15 mouse cellular contexts compared by ENCODE assay signal in genomic region chr8:70657214-70657613, GRCm38 (mm10). TPM values are rescaled to one million over a fixed set of nuclear protein-coding genes. Genes with fewer than 3 reads are reported as not detected.
DNase-seq lines count a peak whose midpoint lies in the region; ATAC-seq and TF ChIP-seq lines count a peak whose summit lies in the region.
"Had no signal": no experiment of that assay in that cellular context is flagged by ENCODE, and none has a peak within 500 bp of the region (broad histone marks: within the 10 kb centered on the region; RNA-seq: fewer than 3 reads in every experiment).

No protein-coding gene starts in this region.

- no peaks in the 10 kb centered on the region; the same call in 1 of the 2 replicates for H3K36me3 ChIP-seq in forebrain, embryonic 11.5 days (ENCODE audit: control insufficient read depth, insufficient read depth, low read length)
- peaks cover 2% of the 10 kb centered on the region; the same call in 1 of the 2 replicates for H3K36me3 ChIP-seq in hindbrain, embryonic 14.5 days (replicated peaks; ENCODE audit: control insufficient read depth, insufficient read depth)
- H3K36me3 ChIP-seq in midbrain, embryonic 16.5 days (ENCODE audit: control insufficient read depth, insufficient read depth, low read length): 0 out of 2 replicates have a peak, but pooled peaks cover 3% of the 10 kb centered on the region

- no peaks in the 10 kb centered on the region for H3K27me3 ChIP-seq in forebrain, embryonic 11.5 days (ENCODE audit: control insufficient read depth, insufficient read depth, low read length)
- H3K27me3 ChIP-seq in hindbrain, embryonic 14.5 days (ENCODE audit: control insufficient read depth, insufficient read depth, low read length): no peaks in the 10 kb centered on the region
- no peaks in the 10 kb centered on the region for H3K27me3 ChIP-seq in midbrain, embryonic 16.5 days (ENCODE audit: control insufficient read depth, insufficient read depth, low read depth, low read length)
- H3K27me3 ChIP-seq: heart, embryonic 13.5 days; kidney, embryonic 15.5 days; stomach, embryonic 15.5 days had no signal

- no peak overlapping the region; the same call in 1 of the 2 replicates for H3K4me2 ChIP-seq in forebrain, embryonic 11.5 days (ENCODE audit: low read depth, low read length, severe bottlenecking)
- peak overlapping the region; percentile 95 for H3K4me2 ChIP-seq in hindbrain, embryonic 14.5 days (replicated peaks)
- H3K4me2 ChIP-seq in midbrain, embryonic 16.5 days (ENCODE audit: low read length): no peak overlapping the region; the same call in 1 of the 2 replicates

- no peaks in the 10 kb centered on the region for H3K9me3 ChIP-seq in forebrain, embryonic 11.5 days (ENCODE audit: control insufficient read depth, low read length)
- no peaks in the 10 kb centered on the region for H3K9me3 ChIP-seq in hindbrain, embryonic 14.5 days (ENCODE audit: control insufficient read depth, low read length)
- no peaks in the 10 kb centered on the region for H3K9me3 ChIP-seq in midbrain, embryonic 16.5 days (replicated peaks; ENCODE audit: control insufficient read depth, low read length, poor library complexity, severe bottlenecking)
- H3K9me3 ChIP-seq: heart, embryonic 13.5 days; kidney, embryonic 15.5 days; stomach, embryonic 15.5 days had no signal

- TF ChIP-seq CTCF in layer of hippocampus, adult 2 months (conservative IDR thresholded peaks at IDR 0.05): no peak

- WGBS in forebrain, embryonic 11.5 days: 97% methylated on average over 3 of the region's 3 CpGs
- 86% methylated on average over 3 of the region's 3 CpGs for WGBS in hindbrain, embryonic 14.5 days
- WGBS in midbrain, embryonic 16.5 days: 97% methylated on average over 3 of the region's 3 CpGs

- H3K9ac ChIP-seq in forebrain, embryonic 11.5 days (ENCODE audit: low read length): no peak overlapping the region
- H3K9ac ChIP-seq in hindbrain, embryonic 14.5 days: 0 out of 2 replicates have a peak overlapping the region, but pooled peaks have one; percentile 84
- no peak overlapping the region for H3K9ac ChIP-seq in midbrain, embryonic 16.5 days (ENCODE audit: low read depth, low read length)

- H3K27ac ChIP-seq in layer of hippocampus, adult 2 months: peak overlapping the region; percentile 48; the same call in 1 of the 2 replicates
- H3K27ac ChIP-seq in forebrain, embryonic 11.5 days (ENCODE audit: low read depth, low read length): peak overlapping the region; percentile 97
- peak overlapping the region; percentile 83 for H3K27ac ChIP-seq in hindbrain, embryonic 14.5 days
- H3K27ac ChIP-seq in midbrain, embryonic 16.5 days (ENCODE audit: low read length): 0 out of 2 replicates have a peak overlapping the region, but pooled peaks have one; percentile 5
- H3K27ac ChIP-seq: heart, embryonic 13.5 days; kidney, embryonic 15.5 days had no signal

- H3K4me3 ChIP-seq in layer of hippocampus, adult 2 months: no peak overlapping the region
- H3K4me3 ChIP-seq in forebrain, embryonic 11.5 days (ENCODE audit: low read depth, low read length): no peak overlapping the region
- no peak overlapping the region for H3K4me3 ChIP-seq in hindbrain, embryonic 14.5 days (replicated peaks; ENCODE audit: low read length)
- no peak overlapping the region for H3K4me3 ChIP-seq in midbrain, embryonic 16.5 days (ENCODE audit: low read depth, low read length)

- H3K4me1 ChIP-seq in forebrain, embryonic 11.5 days (replicated peaks; ENCODE audit: control insufficient read depth, insufficient read depth, low read length): peaks cover 24% of the 10 kb centered on the region
- peaks cover 16% of the 10 kb centered on the region for H3K4me1 ChIP-seq in hindbrain, embryonic 14.5 days (replicated peaks; ENCODE audit: control insufficient read depth, insufficient read depth, low read length)
- H3K4me1 ChIP-seq in midbrain, embryonic 16.5 days (ENCODE audit: control insufficient read depth, insufficient read depth, low read length): peaks cover 17% of the 10 kb centered on the region

- ATAC-seq in forebrain, embryonic 11.5 days (replicated peaks; ENCODE audit: low FRiP score): no peak
- ATAC-seq in hindbrain, embryonic 14.5 days (ENCODE audit: low FRiP score): no peak
- no peak for ATAC-seq in midbrain, embryonic 16.5 days

- no peak for DNase-seq in layer of hippocampus, adult 2 months (ENCODE audit: low spot score in 2 of 2)
- no peak for DNase-seq in layer of hippocampus, postnatal 36 days
- no peak for DNase-seq in forebrain, embryonic 11.5 days (ENCODE audit: low spot score)
- no peak for DNase-seq in hindbrain, embryonic 14.5 days (ENCODE audit: low spot score)
- no peak for DNase-seq in gastrocnemius, postnatal 4 days (ENCODE audit: low spot score in 2 of 2)
- DNase-seq in embryo, embryonic 10 days (ENCODE audit: low spot score): no peak
- DNase-seq in urinary bladder, postnatal 10 days (ENCODE audit: low spot score): no peak
- DNase-seq: cerebellum, adult 9-11 months; gastrocnemius, postnatal 10 days had no signal

RNA-seq across cellular contexts. Expression of gene Pgpep1, which starts 3.0 kb away (rescaled TPM):
- total RNA-seq in layer of hippocampus, adult 2 months (2021): 10 to 100 TPM; 25.4 to 29.1 TPM
- total RNA-seq in layer of hippocampus, postnatal 36 days (2021): 10 to 100 TPM; 23.1 TPM
- 70.9 and 73.8 TPM in 2 replicates for polyA plus RNA-seq in forebrain, embryonic 11.5 days (2014; fragmentation: Nextera tagmentation; extraction: Ambion mirVana)
- 74.0 and 89.3 TPM in 2 replicates for polyA plus RNA-seq in hindbrain, embryonic 14.5 days (2014; fragmentation: Nextera tagmentation; extraction: Ambion mirVana)
- 67.2 and 69.7 TPM in 2 replicates for polyA plus RNA-seq in midbrain, embryonic 16.5 days (2015; fragmentation: Nextera tagmentation; extraction: Ambion mirVana)
- total RNA-seq in gastrocnemius, postnatal 4 days (2021): 10 to 100 TPM; 41.4 to 47.0 TPM

RNA-seq across cellular contexts. Expression of gene Lsm4, which starts 15.8 kb away (rescaled TPM):
- 10 to 100 TPM; 58.2 to 61.8 TPM for total RNA-seq in layer of hippocampus, adult 2 months (2021)
- total RNA-seq in layer of hippocampus, postnatal 36 days (2021): 10 to 100 TPM; 60.3 to 68.5 TPM
- 318 and 346 TPM in 2 replicates for polyA plus RNA-seq in forebrain, embryonic 11.5 days (2014; fragmentation: Nextera tagmentation; extraction: Ambion mirVana)
- 180 and 197 TPM in 2 replicates for polyA plus RNA-seq in hindbrain, embryonic 14.5 days (2014; fragmentation: Nextera tagmentation; extraction: Ambion mirVana)
- 137 and 143 TPM in 2 replicates for polyA plus RNA-seq in midbrain, embryonic 16.5 days (2015; fragmentation: Nextera tagmentation; extraction: Ambion mirVana)
- total RNA-seq in gastrocnemius, postnatal 4 days (2021): 10 to 100 TPM; 70.1 to 84.7 TPM

RNA-seq across cellular contexts. Expression of gene Gdf15, which starts 25.0 kb away (rescaled TPM):
- under 1 TPM in 1 of 2 experiments, not detected in 1; 0.25 TPM for total RNA-seq in layer of hippocampus, adult 2 months (2021)
- total RNA-seq in layer of hippocampus, postnatal 36 days (2021): not detected
- polyA plus RNA-seq in forebrain, embryonic 11.5 days (2014; fragmentation: Nextera tagmentation; extraction: Ambion mirVana): not detected in 2 replicates
- polyA plus RNA-seq in hindbrain, embryonic 14.5 days (2014; fragmentation: Nextera tagmentation; extraction: Ambion mirVana): 0.14 and 0.28 TPM in 2 replicates
- polyA plus RNA-seq in midbrain, embryonic 16.5 days (2015; fragmentation: Nextera tagmentation; extraction: Ambion mirVana): 0.35 and 0.39 TPM in 2 replicates
- under 1 TPM; 0.32 to 0.39 TPM for total RNA-seq in gastrocnemius, postnatal 4 days (2021)
- total RNA-seq: gastrocnemius, postnatal 10 days; left cerebral cortex, adult 8-10 months; megakaryocyte progenitor cell, adult 5-6 weeks had no signal

RNA-seq across cellular contexts. Expression of gene Lrrc25, which starts 41.3 kb away (rescaled TPM):
- under 1 TPM; 0.54 to 0.97 TPM for total RNA-seq in layer of hippocampus, adult 2 months (2021)
- total RNA-seq in layer of hippocampus, postnatal 36 days (2021): 1 to 10 TPM in 1 of 2 experiments, under 1 TPM in 1; 0.33 to 1.0 TPM
- polyA plus RNA-seq in forebrain, embryonic 11.5 days (2014; fragmentation: Nextera tagmentation; extraction: Ambion mirVana): 1.2 and 1.4 TPM in 2 replicates
- polyA plus RNA-seq in hindbrain, embryonic 14.5 days (2014; fragmentation: Nextera tagmentation; extraction: Ambion mirVana): 0.98 and 1.6 TPM in 2 replicates
- 0.64 and 0.97 TPM in 2 replicates for polyA plus RNA-seq in midbrain, embryonic 16.5 days (2015; fragmentation: Nextera tagmentation; extraction: Ambion mirVana)
- 1 to 10 TPM; 2.5 to 3.2 TPM for total RNA-seq in gastrocnemius, postnatal 4 days (2021)

RNA-seq across cellular contexts. Expression of gene Jund, which starts 41.5 kb away (rescaled TPM):
- 100 to 1,000 TPM; 165 to 181 TPM for total RNA-seq in layer of hippocampus, adult 2 months (2021)
- 100 to 1,000 TPM; 157 to 183 TPM for total RNA-seq in layer of hippocampus, postnatal 36 days (2021)
- 128 and 157 TPM in 2 replicates for polyA plus RNA-seq in forebrain, embryonic 11.5 days (2014; fragmentation: Nextera tagmentation; extraction: Ambion mirVana)
- polyA plus RNA-seq in hindbrain, embryonic 14.5 days (2014; fragmentation: Nextera tagmentation; extraction: Ambion mirVana): 128 and 144 TPM in 2 replicates
- 60.4 and 67.9 TPM in 2 replicates for polyA plus RNA-seq in midbrain, embryonic 16.5 days (2015; fragmentation: Nextera tagmentation; extraction: Ambion mirVana)
- total RNA-seq in gastrocnemius, postnatal 4 days (2021): 100 to 1,000 TPM; 201 to 228 TPM

Comparison
In these comparisons a context has a peak if more than half of its experiments do, and no peak if none do; other contexts are left out.
1. H3K27ac ChIP-seq: peak in every context shown above with its lines; median percentile 97 in forebrain, embryonic 11.5 days; 83 in hindbrain, embryonic 14.5 days; 48 in layer of hippocampus, adult 2 months; 5 in midbrain, embryonic 16.5 days.